Mouse (Mus musculus) cerebellum, adult (tissue): ENCODE measurements around the gene Pax6.
A peak's percentile ranks its signal among the peaks of the same experiment; 100 is the strongest.

ENCODE experiments used
- ATAC-seq: cut with Nextera tagmentation; 2 replicates; pipeline ENCODE4 v1.9.2; 2017; ENCODE audit warnings: mild to moderate bottlenecking, moderate library complexity, mixed read lengths; ENCODE audit not compliant: insufficient number of reproducible peaks, low FRiP score, low TSS enrichment

Gene Pax6

GRCm38 (mm10) chr2:105715409-105716115, 46.9 kb downstream of the Pax6 start:
- no peak for ATAC-seq

- no peak for ATAC-seq
Observed at GRCm38 (mm10) chr2:105726657-105727056, 58.0 kb downstream of the Pax6 start.

- no peak for ATAC-seq
Observed at GRCm38 (mm10) chr2:105730704-105731103, 62.0 kb downstream of the Pax6 start.

GRCm38 (mm10) chr2:105736166-105736565, 67.5 kb downstream of the Pax6 start:
- ATAC-seq = no peak

GRCm38 (mm10) chr2:105746896-105747295, 78.2 kb downstream of the Pax6 start:
- peak; percentile 91 for ATAC-seq
